17 mouse cellular contexts compared by ENCODE assay signal in genomic region chr9:76091561-76091960, GRCm38 (mm10).
DNase-seq lines count a peak whose midpoint lies in the region; ATAC-seq and TF ChIP-seq lines count a peak whose summit lies in the region.
"Had no signal": no experiment of that assay in that cellular context is flagged by ENCODE, and none has a peak within 500 bp of the region (broad histone marks: within the 10 kb centered on the region; RNA-seq: fewer than 3 reads in every experiment).

No protein-coding gene starts in this region.

- H3K9me3 ChIP-seq in kidney, postnatal 0 days (replicated peaks; ENCODE audit: low read length), result no peaks in the 10 kb centered on the region
- H3K9me3 ChIP-seq in kidney, embryonic 14.5 days (ENCODE audit: control insufficient read depth, low read length), result no peaks in the 10 kb centered on the region
- no peaks in the 10 kb centered on the region for H3K9me3 ChIP-seq in midbrain, embryonic 14.5 days (ENCODE audit: control insufficient read depth, low read length)
- H3K9me3 ChIP-seq in stomach, postnatal 0 days (ENCODE audit: control insufficient read depth, low read length), result no peaks in the 10 kb centered on the region
- H3K9me3 ChIP-seq: forebrain, embryonic 13.5 days; hindbrain, embryonic 12.5 days; intestine, embryonic 15.5 days; limb, embryonic 12.5 days; liver, embryonic 15.5 days; midbrain, embryonic 13.5 days had no signal

- H3K27ac ChIP-seq in kidney, postnatal 0 days, result no peak overlapping the region
- no peak overlapping the region for H3K27ac ChIP-seq in kidney, embryonic 14.5 days (ENCODE audit: low read depth, low read length)
- H3K27ac ChIP-seq in midbrain, embryonic 14.5 days (replicated peaks; ENCODE audit: low read depth, low read length), result no peak overlapping the region
- H3K27ac ChIP-seq in stomach, postnatal 0 days (replicated peaks), result no peak overlapping the region
- H3K27ac ChIP-seq: forebrain, embryonic 13.5 days; hindbrain, embryonic 12.5 days; intestine, embryonic 15.5 days; limb, embryonic 12.5 days; liver, embryonic 15.5 days; midbrain, embryonic 13.5 days had no signal

- no peak overlapping the region for H3K4me3 ChIP-seq in kidney, postnatal 0 days (replicated peaks; ENCODE audit: low read depth, low read length)
- H3K4me3 ChIP-seq in kidney, embryonic 14.5 days (ENCODE audit: low read length), result no peak overlapping the region
- H3K4me3 ChIP-seq in midbrain, embryonic 14.5 days (replicated peaks; ENCODE audit: low read depth, low read length), result no peak overlapping the region
- no peak overlapping the region for H3K4me3 ChIP-seq in stomach, postnatal 0 days (ENCODE audit: low read depth, low read length)
- H3K4me3 ChIP-seq: forebrain, embryonic 13.5 days; hindbrain, embryonic 12.5 days; intestine, embryonic 15.5 days; limb, embryonic 12.5 days; liver, embryonic 15.5 days; midbrain, embryonic 13.5 days had no signal

- DNase-seq in kidney, postnatal 0 days (ENCODE audit: low spot score), result peak; percentile 27
- DNase-seq in urinary bladder, postnatal 25 days (ENCODE audit: low spot score), result peak; percentile 4
- no peak for DNase-seq in urinary bladder, postnatal 4 days (ENCODE audit: low spot score in 2 of 2)
- DNase-seq in gastrocnemius, adult 8-10 months (ENCODE audit: low spot score in 2 of 2), result peak; percentile 24 to 30
- DNase-seq in lung, postnatal 36 days, result peak; percentile 54
- no peak for DNase-seq in midbrain, embryonic 14.5 days
- no peak for DNase-seq in stomach, postnatal 0 days (ENCODE audit: low spot score)
- DNase-seq: adrenal gland, adult 8-10 months; cerebellum, postnatal 25 days; retina, postnatal 1 day had no signal

- H3K4me2 ChIP-seq in kidney, postnatal 0 days (ENCODE audit: low read length), result no peak overlapping the region
- H3K4me2 ChIP-seq in kidney, embryonic 14.5 days (replicated peaks; ENCODE audit: low read depth, low read length), result no peak overlapping the region
- no peak overlapping the region for H3K4me2 ChIP-seq in midbrain, embryonic 14.5 days (ENCODE audit: low read length)
- H3K4me2 ChIP-seq in stomach, postnatal 0 days (replicated peaks; ENCODE audit: low read depth), result no peak overlapping the region
- H3K4me2 ChIP-seq: forebrain, embryonic 13.5 days; hindbrain, embryonic 12.5 days; intestine, embryonic 15.5 days; limb, embryonic 12.5 days; liver, embryonic 15.5 days; midbrain, embryonic 13.5 days had no signal

- ATAC-seq in kidney, postnatal 0 days (replicated peaks; ENCODE audit: low FRiP score, low read depth), result no peak
- ATAC-seq in kidney, embryonic 14.5 days (ENCODE audit: low FRiP score, low TSS enrichment), result no peak
- no peak for ATAC-seq in midbrain, embryonic 14.5 days (ENCODE audit: low FRiP score, low TSS enrichment)
- no peak for ATAC-seq in stomach, postnatal 0 days (ENCODE audit: low FRiP score, low TSS enrichment)
- ATAC-seq: forebrain, embryonic 13.5 days; intestine, embryonic 15.5 days; midbrain, embryonic 13.5 days had no signal

- no peak for TF ChIP-seq EP300 in stomach, postnatal 0 days (optimal IDR thresholded peaks at IDR 0.05)

- no peak for TF ChIP-seq CTCF in kidney, postnatal 0 days (IDR thresholded peaks at IDR 0.05; ENCODE audit: low read depth)
- TF ChIP-seq CTCF in stomach, postnatal 0 days (IDR thresholded peaks at IDR 0.05; ENCODE audit: low read depth), result no peak

- H3K9ac ChIP-seq in kidney, postnatal 0 days (ENCODE audit: low read depth, low read length), result no peak overlapping the region
- no peak overlapping the region for H3K9ac ChIP-seq in kidney, embryonic 14.5 days (ENCODE audit: low read depth, low read length)
- H3K9ac ChIP-seq in midbrain, embryonic 14.5 days (replicated peaks; ENCODE audit: low read length), result no peak overlapping the region
- no peak overlapping the region for H3K9ac ChIP-seq in stomach, postnatal 0 days (ENCODE audit: low read length)
- H3K9ac ChIP-seq: forebrain, embryonic 13.5 days; hindbrain, embryonic 12.5 days; intestine, embryonic 15.5 days; limb, embryonic 12.5 days; liver, embryonic 15.5 days; midbrain, embryonic 13.5 days had no signal

- 44% methylated on average over 2 of the region's 2 CpGs for WGBS in kidney, postnatal 0 days
- WGBS in kidney, embryonic 14.5 days, result 65% methylated on average over 2 of the region's 2 CpGs
- WGBS in midbrain, embryonic 14.5 days, result 84% methylated on average over 2 of the region's 2 CpGs
- WGBS in stomach, postnatal 0 days, result 42% methylated on average over 2 of the region's 2 CpGs

- H3K4me1 ChIP-seq in kidney, postnatal 0 days (replicated peaks; ENCODE audit: insufficient read depth, low read length), result no peaks in the 10 kb centered on the region
- H3K4me1 ChIP-seq in kidney, embryonic 14.5 days (ENCODE audit: control insufficient read depth, insufficient read depth, low read length), result no peaks in the 10 kb centered on the region
- no peaks in the 10 kb centered on the region for H3K4me1 ChIP-seq in midbrain, embryonic 14.5 days (ENCODE audit: control insufficient read depth, insufficient read depth, low read length)
- H3K4me1 ChIP-seq in stomach, postnatal 0 days (replicated peaks; ENCODE audit: control insufficient read depth, insufficient read depth), result no peaks in the 10 kb centered on the region
- H3K4me1 ChIP-seq: forebrain, embryonic 13.5 days; hindbrain, embryonic 12.5 days; intestine, embryonic 15.5 days; limb, embryonic 12.5 days; liver, embryonic 15.5 days; midbrain, embryonic 13.5 days had no signal

- H3K27me3 ChIP-seq in kidney, postnatal 0 days (ENCODE audit: insufficient read depth, low read length), result no peaks in the 10 kb centered on the region
- no peaks in the 10 kb centered on the region for H3K27me3 ChIP-seq in kidney, embryonic 14.5 days (ENCODE audit: control insufficient read depth, insufficient read depth, low read length)
- no peaks in the 10 kb centered on the region for H3K27me3 ChIP-seq in midbrain, embryonic 14.5 days (ENCODE audit: control insufficient read depth, insufficient read depth, low read length)
- H3K27me3 ChIP-seq in stomach, postnatal 0 days (ENCODE audit: control insufficient read depth, insufficient read depth, low read length), result no peaks in the 10 kb centered on the region
- H3K27me3 ChIP-seq: forebrain, embryonic 13.5 days; hindbrain, embryonic 12.5 days; intestine, embryonic 15.5 days; limb, embryonic 12.5 days; liver, embryonic 15.5 days; midbrain, embryonic 13.5 days had no signal

- no peaks in the 10 kb centered on the region for H3K36me3 ChIP-seq in kidney, postnatal 0 days (ENCODE audit: insufficient read depth, low read length)
- H3K36me3 ChIP-seq in kidney, embryonic 14.5 days (ENCODE audit: control insufficient read depth, insufficient read depth, low read length), result no peaks in the 10 kb centered on the region
- H3K36me3 ChIP-seq in midbrain, embryonic 14.5 days (ENCODE audit: control insufficient read depth, insufficient read depth, low read length), result no peaks in the 10 kb centered on the region
- H3K36me3 ChIP-seq in stomach, postnatal 0 days (ENCODE audit: control insufficient read depth, insufficient read depth, low read length), result no peaks in the 10 kb centered on the region
- H3K36me3 ChIP-seq: hindbrain, embryonic 12.5 days; intestine, embryonic 15.5 days; limb, embryonic 12.5 days; liver, embryonic 15.5 days; midbrain, embryonic 13.5 days had no signal

Comparison
In these comparisons a context has a peak if more than half of its experiments do, and no peak if none do; other contexts are left out.
1. DNase-seq: peak in kidney, postnatal 0 days (single experiment), urinary bladder, postnatal 25 days (single experiment), gastrocnemius, adult 8-10 months (2 of 2) and lung, postnatal 36 days (single experiment); none in urinary bladder, postnatal 4 days (0 of 2), midbrain, embryonic 14.5 days (single experiment) and stomach, postnatal 0 days (single experiment).